Mouse (Mus musculus): ENCODE results near the gene Maff.

Maff gene

DNA sequence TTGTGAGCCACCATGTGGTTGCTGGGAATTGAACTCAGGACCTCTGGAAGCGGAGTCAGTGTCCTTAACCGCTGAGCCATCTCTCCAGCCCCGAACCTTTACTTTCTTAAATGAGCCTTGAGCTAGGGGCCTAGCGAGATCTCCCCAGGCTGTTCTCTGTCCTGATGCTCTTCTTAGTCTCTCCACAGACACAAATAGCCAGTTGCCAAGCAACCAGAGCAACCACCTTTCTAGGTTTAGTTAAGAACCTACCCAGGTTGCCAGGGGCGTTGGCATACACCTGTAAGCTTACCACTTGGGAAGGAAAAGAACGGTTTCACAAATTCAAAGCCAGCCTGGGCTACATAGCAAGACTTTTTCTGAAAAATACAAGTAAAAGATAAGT lies 16.4 kb upstream of the Maff start:
- no peak for DNase-seq (ENCODE audit: low spot score in 2 of 2)

DNA sequence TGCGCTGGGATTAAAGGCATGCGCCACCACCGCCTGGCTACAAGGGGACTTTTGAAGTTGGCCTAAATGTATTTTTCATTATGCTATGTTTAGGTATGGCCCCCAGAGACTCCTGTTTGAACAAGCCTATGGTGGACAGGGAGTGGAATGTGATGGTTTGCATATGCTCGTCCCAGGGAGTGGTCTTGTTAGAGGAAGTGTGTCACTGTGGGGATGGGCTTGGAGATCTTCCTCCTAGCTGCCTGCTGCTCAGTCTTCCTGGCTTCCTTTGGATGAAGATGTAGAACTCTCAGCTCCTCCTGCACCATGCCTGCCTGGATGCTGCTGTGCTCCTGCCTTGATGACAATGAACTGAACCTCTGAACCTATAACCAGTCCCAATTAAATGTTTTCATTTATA lies 15.9 kb upstream of the Maff start:
- no peak for DNase-seq (ENCODE audit: low spot score in 2 of 2)

DNA sequence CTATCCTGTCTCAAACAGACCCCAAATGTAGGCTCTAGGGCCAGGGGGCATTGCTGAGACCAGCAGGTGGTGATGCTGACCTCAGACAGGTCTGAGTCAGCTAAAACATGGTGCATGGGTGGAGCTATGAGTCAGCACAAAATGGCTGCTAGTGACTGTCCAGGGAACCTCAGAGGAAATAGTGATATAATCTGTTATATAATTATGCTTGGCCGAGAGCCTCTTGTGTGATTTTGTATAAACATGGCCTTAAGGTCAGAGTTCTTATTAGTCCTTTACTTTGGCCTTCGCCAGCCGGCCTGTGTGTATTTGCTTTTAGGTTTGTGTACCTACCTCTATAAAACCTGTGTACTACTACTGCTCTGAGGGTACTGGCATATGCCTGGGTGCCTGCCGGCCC lies 13.0 kb upstream of the Maff start:
- DNase-seq (ENCODE audit: low spot score in 2 of 2), result no peak

GRCm38 (mm10) chr15:79335061-79335655 lies 11.3 kb upstream of the Maff start:
- DNase-seq (ENCODE audit: low spot score in 2 of 2), result no peak

GRCm38 (mm10) chr15:79338978-79339377 lies 7.4 kb upstream of the Maff start:
- no peak for DNase-seq (ENCODE audit: low spot score in 2 of 2)

- no peak for DNase-seq (ENCODE audit: low spot score in 2 of 2)
Measured at GRCm38 (mm10) chr15:79342641-79343337, 3.6 kb upstream of the Maff start.

GRCm38 (mm10) chr15:79344627-79345026 lies 1.8 kb upstream of the Maff start:
- no peak for DNase-seq (ENCODE audit: low spot score in 2 of 2)

GRCm38 (mm10) chr15:79347165-79347844 lies 884 bp downstream of the Maff start:
- peak; percentile 73 to 78 for DNase-seq (ENCODE audit: low spot score in 2 of 2)

DNA sequence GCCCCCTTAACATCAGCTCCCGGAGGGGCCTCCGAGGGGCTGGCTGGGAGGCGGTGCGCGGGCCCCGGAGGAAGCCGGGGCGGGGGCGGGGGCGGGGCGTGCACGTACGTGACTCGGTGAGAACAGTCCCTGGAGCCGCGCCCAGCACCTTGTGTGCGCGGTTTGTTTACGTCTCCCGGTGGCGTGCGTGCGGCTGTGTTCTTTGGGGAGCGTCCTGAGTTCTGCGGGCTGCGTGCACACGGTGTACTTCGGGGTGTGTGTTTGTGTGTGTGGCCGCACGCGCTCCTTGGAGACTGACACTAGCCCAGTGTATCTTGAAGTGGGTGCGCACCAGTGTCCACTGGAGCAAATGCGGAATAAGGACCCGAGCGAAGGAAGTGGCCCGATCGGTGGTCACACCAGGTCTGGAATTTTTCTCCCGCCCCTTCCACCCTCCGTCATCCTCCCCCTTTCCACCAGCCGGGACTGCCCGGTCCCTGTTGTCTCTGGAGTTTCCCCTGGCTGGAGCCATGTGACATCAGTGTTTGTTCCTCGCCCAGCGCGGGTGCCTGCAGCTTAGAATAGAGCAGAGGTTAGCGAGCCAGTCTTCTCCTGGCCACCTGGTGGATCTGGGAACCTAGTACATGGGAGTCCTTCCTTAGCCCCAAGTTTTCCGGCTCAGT lies 1.6 kb downstream of the Maff start:
- DNase-seq (ENCODE audit: low spot score in 2 of 2), result peak in 1 of 2 experiments; percentile 15

DNA sequence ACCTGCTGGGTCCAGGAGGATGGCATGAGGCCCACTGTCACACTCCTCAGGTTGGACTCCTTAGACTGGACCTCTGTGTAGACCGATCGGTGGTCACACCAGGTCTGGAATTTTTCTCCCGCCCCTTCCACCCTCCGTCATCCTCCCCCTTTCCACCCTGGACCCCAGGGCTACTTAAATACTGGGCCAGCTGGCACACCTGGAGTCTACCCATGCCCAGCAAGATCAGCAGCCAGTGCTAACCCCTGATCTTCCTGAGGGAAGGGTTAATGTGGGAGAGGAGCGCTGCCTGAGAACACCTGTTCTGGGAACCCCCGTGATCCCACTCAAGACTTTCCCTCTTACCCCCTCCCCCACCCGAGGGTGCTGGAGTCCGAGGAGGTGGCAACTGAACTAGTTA lies 2.2 kb downstream of the Maff start:
- no peak for DNase-seq (ENCODE audit: low spot score in 2 of 2)

DNA sequence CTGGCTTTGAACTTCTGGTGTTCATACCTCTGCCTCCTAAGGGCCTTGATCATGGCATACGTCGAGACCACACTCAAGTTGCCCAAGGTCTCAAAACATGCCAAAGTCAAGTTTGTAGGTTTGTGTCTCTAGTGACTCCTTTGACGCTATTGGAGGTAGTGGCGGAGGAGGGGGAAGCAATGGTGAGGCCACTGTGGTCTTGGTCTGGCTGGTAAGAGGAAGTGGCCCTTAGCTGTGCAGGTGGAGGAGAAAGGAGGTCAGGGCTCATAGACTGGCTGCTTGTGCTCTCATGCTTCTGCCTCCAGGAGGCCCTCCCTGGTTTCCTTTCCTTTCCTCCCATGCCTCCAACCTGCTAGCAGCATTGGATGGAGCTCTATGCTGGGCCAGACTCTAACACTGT lies 4.4 kb downstream of the Maff start:
- DNase-seq (ENCODE audit: low spot score in 2 of 2), result no peak

- no peak for DNase-seq (ENCODE audit: low spot score in 2 of 2)
Measured at GRCm38 (mm10) chr15:79351331-79351767, 4.9 kb downstream of the Maff start.

- DNase-seq (ENCODE audit: low spot score in 2 of 2), result no peak
Measured at GRCm38 (mm10) chr15:79352479-79352878, 6.1 kb downstream of the Maff start.

- no peak for DNase-seq (ENCODE audit: low spot score in 2 of 2)
Measured at GRCm38 (mm10) chr15:79353690-79354305, 7.4 kb downstream of the Maff start.

DNA sequence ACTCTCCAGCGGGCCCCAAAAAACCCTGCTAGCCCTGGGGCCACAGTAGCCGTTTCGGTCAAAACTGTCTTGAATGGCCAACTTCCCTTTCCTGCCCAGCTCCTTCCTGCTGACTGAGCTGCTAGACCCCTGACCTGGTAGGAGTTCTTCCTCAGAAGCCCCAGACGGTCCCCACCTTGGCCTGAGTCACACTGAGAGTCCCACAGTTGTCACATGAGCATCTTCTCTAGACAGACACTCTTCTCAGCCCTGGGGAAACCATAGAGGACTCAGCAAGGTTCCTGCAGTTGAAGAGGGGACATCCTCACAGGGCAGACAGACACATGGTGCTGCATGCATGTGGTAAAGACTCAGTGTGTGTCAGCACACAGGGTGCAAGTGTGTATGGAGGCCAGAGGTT lies 8.2 kb downstream of the Maff start:
- no peak for DNase-seq (ENCODE audit: low spot score in 2 of 2)

DNA sequence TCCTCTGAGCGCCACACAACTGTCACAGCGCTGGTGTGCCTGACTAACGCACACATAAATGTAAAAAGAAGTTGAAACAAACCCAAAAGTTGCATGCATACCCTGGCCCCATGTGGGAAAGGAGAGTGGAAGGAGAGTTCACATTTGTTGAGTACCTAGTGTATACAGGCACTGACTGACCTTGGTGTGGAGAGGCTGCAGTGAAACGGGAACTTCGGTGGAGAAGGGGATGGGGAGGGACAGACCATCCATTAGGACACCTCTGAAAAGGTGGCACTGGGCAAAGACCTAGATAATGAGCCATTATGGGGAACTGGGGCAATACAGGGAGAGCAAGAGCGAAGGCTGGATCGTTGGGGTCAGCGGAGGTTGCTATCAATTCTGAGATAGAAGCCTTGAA lies 10.1 kb downstream of the Maff start:
- no peak for DNase-seq (ENCODE audit: low spot score in 2 of 2)

GRCm38 (mm10) chr15:79357036-79357911 lies 10.9 kb downstream of the Maff start:
- DNase-seq (ENCODE audit: low spot score in 2 of 2), result peak; percentile 47 to 51

DNA sequence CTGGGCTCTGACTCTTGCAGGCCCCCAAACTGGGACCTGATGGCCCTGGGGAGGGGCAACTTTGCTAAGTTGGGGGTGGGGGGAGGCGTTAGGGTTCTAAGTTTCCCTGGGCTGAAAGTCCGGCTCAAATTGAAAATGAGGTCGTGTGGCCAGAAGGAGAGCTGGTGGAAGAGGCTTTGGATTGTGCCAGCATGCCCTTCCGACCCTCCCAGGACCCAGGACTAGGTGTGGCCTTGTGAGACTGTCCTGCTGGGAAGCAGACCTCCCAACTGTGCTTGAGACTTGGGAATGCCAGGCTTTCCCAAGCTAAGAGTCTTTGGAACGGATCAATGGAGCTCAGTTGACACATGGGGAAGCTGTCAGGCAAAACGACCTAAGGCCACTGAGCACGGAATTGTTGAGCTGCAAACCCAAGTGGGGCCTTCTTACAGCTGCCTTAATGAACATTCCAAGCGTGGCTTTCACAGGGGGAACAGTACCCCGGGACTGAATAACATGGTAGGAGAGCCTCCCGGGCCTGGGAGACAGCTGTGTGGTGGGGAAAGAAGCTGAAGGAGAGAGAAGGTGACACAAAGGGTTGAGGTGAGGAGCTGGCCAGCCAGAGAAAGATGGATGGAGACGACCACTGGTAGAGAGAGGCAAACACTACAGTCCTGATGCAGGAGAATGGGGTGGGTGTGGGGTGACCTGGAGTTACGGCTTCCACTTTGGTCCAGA lies 11.7 kb downstream of the Maff start:
- DNase-seq (ENCODE audit: low spot score in 2 of 2), result no peak

- no peak for DNase-seq (ENCODE audit: low spot score in 2 of 2)
Measured at GRCm38 (mm10) chr15:79359954-79360353, 13.5 kb downstream of the Maff start.

- no peak for DNase-seq (ENCODE audit: low spot score in 2 of 2)
Measured at GRCm38 (mm10) chr15:79360371-79360770, 13.9 kb downstream of the Maff start.
